ENCODE assay signal across 14 mouse cellular contexts in genomic region chr13:94439386-94439785, GRCm38 (mm10).
DNase-seq lines count a peak whose midpoint lies in the region; ATAC-seq and TF ChIP-seq lines count a peak whose summit lies in the region.
"Had no signal": no experiment of that assay in that cellular context is flagged by ENCODE, and none has a peak within 500 bp of the region (broad histone marks: within the 10 kb centered on the region; RNA-seq: fewer than 3 reads in every experiment).

No protein-coding gene starts in this region.

- H3K4me1 ChIP-seq in heart, embryonic 12.5 days (replicated peaks), result 0 out of 2 replicates have a peak, but pooled peaks cover 6% of the 10 kb centered on the region
- no peaks in the 10 kb centered on the region for H3K4me1 ChIP-seq in lung, embryonic 14.5 days (ENCODE audit: insufficient read depth)

- no peaks in the 10 kb centered on the region for H3K27me3 ChIP-seq in heart, embryonic 12.5 days (replicated peaks)
- H3K27me3 ChIP-seq in lung, embryonic 14.5 days (ENCODE audit: insufficient read depth, low read length), result no peaks in the 10 kb centered on the region

- DNase-seq in heart, adult 11 months, result peak; percentile 91
- peak; percentile 62 for DNase-seq in left cerebral cortex, postnatal 4 days
- DNase-seq in left cerebral cortex, adult 8-10 months (ENCODE audit: low spot score in 2 of 2), result no peak
- peak; percentile 11 for DNase-seq in brain, adult 2 months (ENCODE audit: low read depth, low spot score)
- peak; percentile 59 for DNase-seq in lung, embryonic 14.5 days
- no peak for DNase-seq in thymus, adult 18-20 months
- DNase-seq in urinary bladder, adult 18-20 months (ENCODE audit: low spot score in 2 of 2), result no peak
- DNase-seq: embryo, embryonic 11 days; layer of hippocampus, adult 9-11 months; right cerebral cortex, adult 18-20 months; thymus, postnatal 36 days had no signal

- no peak overlapping the region for H3K4me2 ChIP-seq in heart, embryonic 12.5 days
- no peak overlapping the region for H3K4me2 ChIP-seq in lung, embryonic 14.5 days

- 76% methylated on average over 5 of the region's 5 CpGs for WGBS in heart, embryonic 12.5 days
- 56% methylated on average over 5 of the region's 5 CpGs for WGBS in lung, embryonic 14.5 days

- intact Hi-C loops in left cerebral cortex, postnatal 4 days (cut with DNase I), result no loop called here

- no peak overlapping the region for H3K4me3 ChIP-seq in heart, embryonic 12.5 days
- H3K4me3 ChIP-seq in lung, embryonic 14.5 days (ENCODE audit: low read depth, low read length), result no peak overlapping the region

- H3K9ac ChIP-seq in heart, embryonic 12.5 days, result no peak overlapping the region
- H3K9ac ChIP-seq in lung, embryonic 14.5 days, result no peak overlapping the region
- H3K9ac ChIP-seq: liver, embryonic 14.5 days had no signal

- TF ChIP-seq CTCF in lung, embryonic 14.5 days (IDR thresholded peaks at IDR 0.05; ENCODE audit: low read depth), result no peak

- no peak for ATAC-seq in heart, embryonic 12.5 days (ENCODE audit: insufficient number of reproducible peaks, low FRiP score)
- ATAC-seq in lung, embryonic 14.5 days (ENCODE audit: insufficient read depth), result no peak

- no peaks in the 10 kb centered on the region for H3K9me3 ChIP-seq in heart, embryonic 12.5 days (replicated peaks)
- H3K9me3 ChIP-seq in lung, embryonic 14.5 days (ENCODE audit: low read depth, low read length), result no peaks in the 10 kb centered on the region
- H3K9me3 ChIP-seq: G1E had no signal

- no peak overlapping the region for H3K27ac ChIP-seq in heart, embryonic 12.5 days (ENCODE audit: poor library complexity, severe bottlenecking)
- no peak overlapping the region for H3K27ac ChIP-seq in lung, embryonic 14.5 days (ENCODE audit: low read depth)
- H3K27ac ChIP-seq: liver, embryonic 14.5 days had no signal

- peaks cover 15% of the 10 kb centered on the region; the same call in 1 of the 2 replicates for H3K36me3 ChIP-seq in heart, embryonic 12.5 days
- H3K36me3 ChIP-seq in lung, embryonic 14.5 days (ENCODE audit: insufficient read depth), result peaks cover 10% of the 10 kb centered on the region; the same call in 1 of the 2 replicates

Comparison
In these comparisons a context has a peak if more than half of its experiments do, and no peak if none do; other contexts are left out.
1. DNase-seq: peak in heart, adult 11 months (single experiment), left cerebral cortex, postnatal 4 days (single experiment), brain, adult 2 months (single experiment) and lung, embryonic 14.5 days (single experiment); none in left cerebral cortex, adult 8-10 months (0 of 2), thymus, adult 18-20 months (0 of 2) and urinary bladder, adult 18-20 months (0 of 2).